Mouse (Mus musculus) mouse embryonic stem cell (cell line): ENCODE results near the gene Tas2r121.
"Not testable (repeated sequence)": the region's sequence is repeated elsewhere in the genome, so short reads cannot be mapped to it uniquely, and the experiment has no call there.

Source experiments
- in situ Hi-C, 2 experiments: fragments of 300-500 bp; cut with MboI; formaldehyde crosslinking; loops; 1 replicate in 1 of 2; 3 replicates in 1 of 2; pipeline ENCODE4 v1.14.3; 2019 to 2020; ENCODE audit warnings: low sequenced_read_pairs in 2 of 2, low pct_unique_long_range_greater_than_20kb in 1 of 2, mixed read lengths in 1 of 2; ENCODE audit not compliant: unreplicated experiment in 1 of 2

The Tas2r121 gene

DNA sequence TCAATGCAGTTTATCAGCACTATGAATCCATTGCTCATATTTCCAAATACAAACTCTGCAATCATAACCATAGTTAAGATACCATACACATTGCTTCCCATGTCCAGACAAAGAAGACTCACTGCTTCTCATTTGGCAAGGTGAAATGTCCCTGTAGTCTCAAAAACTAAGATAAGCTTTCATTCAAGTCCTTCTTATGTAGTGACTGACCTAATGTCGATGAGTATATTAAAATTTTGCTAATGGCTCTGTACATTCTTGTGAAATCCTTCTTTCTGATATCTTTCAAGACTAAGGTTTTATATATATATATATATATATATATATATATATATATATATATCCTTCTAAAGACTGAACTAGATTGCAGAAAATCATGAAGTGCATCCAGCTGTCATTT, at the start of gene Tas2r121:
Gene Tas2r121 (minus strand): TSS at position 101 of the 400 bp plus-strand sequence.
- in situ Hi-C loops: no loop called here

DNA sequence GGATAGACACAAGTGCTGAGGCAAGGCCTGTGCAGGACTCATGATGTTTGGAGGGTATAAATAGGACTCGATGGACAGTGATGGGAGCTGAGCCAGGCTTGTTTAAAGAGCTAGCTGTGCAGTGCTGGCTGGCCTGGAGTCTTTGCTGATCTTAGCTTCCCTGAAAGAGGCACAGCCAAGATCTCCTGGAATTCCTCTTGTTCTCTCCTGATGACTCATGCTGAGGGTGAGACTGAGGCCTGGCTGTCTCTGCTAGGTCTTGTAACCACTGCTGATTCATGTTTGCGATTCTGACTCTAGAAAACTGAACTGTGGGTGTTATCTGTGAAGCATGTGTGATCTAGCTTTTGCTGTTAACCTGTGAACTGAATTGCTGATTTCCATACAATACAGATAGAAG, 49.4 kb upstream of the Tas2r121 start:
- in situ Hi-C loops: no loop called here

DNA sequence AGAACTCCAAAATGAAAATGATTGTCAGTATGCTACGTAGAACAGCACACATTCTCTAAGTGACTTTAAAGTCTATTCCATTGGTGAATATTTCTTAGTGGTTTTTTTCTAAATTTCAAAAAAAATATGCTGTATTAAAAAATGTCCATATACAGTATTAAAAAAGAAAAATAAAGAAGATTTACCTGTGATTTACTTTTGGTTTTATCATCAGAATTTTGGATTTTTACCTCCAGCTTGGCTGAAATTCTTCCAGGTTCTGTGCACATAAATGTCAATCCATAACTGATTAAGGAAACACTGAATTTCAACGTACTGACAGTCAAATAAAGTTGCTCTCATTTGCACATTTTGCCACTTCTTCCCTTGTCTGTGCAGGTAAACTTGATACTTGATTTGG, 37.1 kb upstream of the Tas2r121 start, which contains the start of gene Tas2r115:
Gene Tas2r115 (minus strand): TSS at position 101 of the 400 bp plus-strand sequence.
- in situ Hi-C loops: no loop called here

DNA sequence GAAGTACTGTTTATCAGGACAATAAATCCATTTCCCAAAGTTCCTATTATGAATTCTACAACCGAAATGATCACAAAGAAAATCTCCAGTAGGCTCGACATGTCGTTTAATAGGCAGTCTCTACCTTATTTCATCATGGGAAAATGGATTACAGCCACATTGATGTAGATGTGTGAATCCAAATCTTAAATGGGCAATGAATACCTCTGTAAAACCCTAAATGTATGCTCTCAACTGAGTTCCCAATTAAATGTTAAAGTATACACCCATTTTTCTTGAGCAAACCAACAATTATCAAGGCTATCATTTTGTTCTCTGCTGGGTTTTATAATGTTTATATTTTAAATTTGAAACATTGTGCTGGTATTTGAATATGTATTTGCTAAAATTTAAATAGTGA, 11.0 kb upstream of the Tas2r121 start, which contains the start of gene Tas2r122:
Gene Tas2r122 (minus strand): TSS at position 101 of the 400 bp plus-strand sequence.
- in situ Hi-C loops: no loop called here

DNA sequence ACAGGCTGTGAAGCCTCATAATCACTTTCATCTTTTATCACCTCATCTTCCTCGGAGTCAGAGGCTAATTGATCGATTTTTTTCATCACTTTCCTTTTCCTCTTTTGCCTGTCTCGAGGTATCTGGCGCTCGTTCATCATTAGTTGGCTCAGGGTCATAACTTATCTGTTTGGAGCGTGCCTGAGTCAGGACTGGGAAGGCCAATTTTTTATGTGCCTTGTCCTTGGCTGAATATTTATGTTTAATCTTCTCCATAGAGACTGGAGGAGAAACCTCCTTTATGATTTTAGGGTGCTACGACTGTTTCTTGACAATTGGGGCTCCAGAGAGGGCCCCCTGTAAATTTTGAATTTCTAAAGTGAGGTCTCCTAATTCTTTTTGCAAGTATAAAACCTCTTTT, 9.2 kb downstream of the Tas2r121 start:
- in situ Hi-C loops: not testable (repeated sequence)

GRCm38 (mm10) chr6:132656653-132657052, 44.2 kb downstream of the Tas2r121 start, which contains the start of gene Tas2r120:
Gene Tas2r120, plus strand, starts transcription at chr6:132656953.
- in situ Hi-C loops: no loop called here

GRCm38 (mm10) chr6:132651426-132651825, 49.4 kb downstream of the Tas2r121 start, which contains the start of gene A630073D07Rik:
Gene A630073D07Rik, minus strand, starts transcription at chr6:132651526.
- in situ Hi-C loops: no loop called here
